19 mouse cellular contexts compared by ENCODE assay signal in the genomic region with DNA sequence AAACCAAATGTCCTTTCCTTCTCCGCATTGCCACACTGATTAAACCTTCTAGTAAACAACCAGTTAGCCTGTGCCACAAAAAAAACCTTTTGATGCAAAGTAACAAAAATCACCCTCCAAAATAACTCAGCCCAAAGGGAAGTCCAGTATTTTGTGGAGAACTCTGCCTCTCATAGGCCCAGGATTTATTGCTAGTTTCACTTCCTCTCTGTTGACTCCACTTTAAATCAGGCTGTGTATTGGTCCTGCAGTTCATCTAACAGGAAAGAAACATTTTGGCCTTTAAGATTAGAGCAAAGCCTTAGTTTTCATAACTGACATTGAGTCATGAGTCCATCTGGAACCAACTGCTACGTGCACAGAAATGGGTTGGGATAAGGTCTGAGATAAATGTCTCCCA.
DNase-seq lines count a peak whose midpoint lies in the region; ATAC-seq lines count a peak whose summit lies in the region.
"Had no signal": no experiment of that assay in that cellular context is flagged by ENCODE, and none has a peak within 500 bp of the region (broad histone marks: within the 10 kb centered on the region; RNA-seq: fewer than 3 reads in every experiment).

No protein-coding gene starts in this region.

- peak; percentile 80 for ATAC-seq in neutrophil, adult 5-6 weeks (ENCODE audit: extremely low read depth, insufficient number of reproducible peaks, low FRiP score, poor library complexity, severe bottlenecking)
- ATAC-seq in megakaryocyte-erythroid progenitor cell, adult 5-6 weeks (replicated peaks; ENCODE audit: low FRiP score, low TSS enrichment, poor library complexity, severe bottlenecking): no peak
- ATAC-seq: forebrain, embryonic 14.5 days; intestine, embryonic 16.5 days; midbrain, embryonic 13.5 days had no signal

- intact Hi-C loops in heart, postnatal 25 days (cut with DNase I): no loop called here

- peak; percentile 3 for DNase-seq in heart, adult 8-10 months (ENCODE audit: low spot score)
- DNase-seq in heart, postnatal 25 days (ENCODE audit: low spot score): no peak
- DNase-seq in lung, postnatal 25 days (ENCODE audit: low spot score): peak; percentile 18
- DNase-seq in lung, postnatal 4 days: no peak
- DNase-seq in kidney, postnatal 10 days: peak; percentile 11
- DNase-seq in cerebellum, adult 11 months: no peak
- DNase-seq: adrenal gland, postnatal 36 days; cerebellum, adult 9-10 months; heart, postnatal 14 days; liver; lung, adult 18-20 months; lung, postnatal 36 days; right cerebral cortex, postnatal 14 days; thymus, adult 2 months had no signal

Comparison
In these comparisons a context has a peak if more than half of its experiments do, and no peak if none do; other contexts are left out.
1. DNase-seq: peak in heart, adult 8-10 months (single experiment), lung, postnatal 25 days (single experiment) and kidney, postnatal 10 days (single experiment); none in heart, postnatal 25 days (single experiment), lung, postnatal 4 days (0 of 2) and cerebellum, adult 11 months (single experiment).